In the genomic region with DNA sequence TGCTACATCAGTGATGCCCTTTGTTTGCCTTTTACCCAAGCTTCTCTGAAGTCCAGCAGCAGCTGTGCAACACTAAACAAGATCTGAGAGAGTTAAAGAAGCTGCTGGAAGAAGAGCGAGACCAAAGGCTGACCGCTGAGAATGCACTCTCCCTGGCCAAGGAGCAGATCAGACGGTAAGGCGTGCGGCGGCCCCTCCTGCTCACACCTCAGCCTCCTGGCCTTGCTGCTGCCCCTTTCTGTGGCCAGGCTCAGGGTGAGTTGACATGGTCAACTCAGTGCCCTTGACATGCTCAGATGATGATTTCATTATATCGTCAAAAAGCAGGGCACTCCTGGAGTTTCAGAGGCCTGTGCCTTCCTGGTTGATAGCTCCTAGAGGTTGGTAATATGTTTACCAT, we compare ENCODE assay signal across 27 mouse cellular contexts. TPM values are rescaled to one million over a fixed set of nuclear protein-coding genes. Genes with fewer than 3 reads are reported as not detected.
DNase-seq lines count a peak whose midpoint lies in the region; ATAC-seq and TF ChIP-seq lines count a peak whose summit lies in the region.
"Had no signal": no experiment of that assay in that cellular context is flagged by ENCODE, and none has a peak within 500 bp of the region (broad histone marks: within the 10 kb centered on the region; RNA-seq: fewer than 3 reads in every experiment).

No protein-coding gene starts in this region.

- H3K27ac ChIP-seq in CH12.LX (ENCODE audit: insufficient read depth, low read depth): peak overlapping the region; percentile 39; the same call in 1 of the 2 replicates
- H3K27ac ChIP-seq: embryonic facial prominence, embryonic 13.5 days; embryonic facial prominence, embryonic 15.5 days; forebrain, embryonic 10.5 days; forebrain, embryonic 12.5 days had no signal

- ATAC-seq in inflammation-experienced regulatory T-cells, adult 6 months: no peak
- ATAC-seq: activated CD4-positive, CD25-positive, alpha-beta regulatory T cell, adult 4 months; forebrain, embryonic 14.5 days; forebrain, embryonic 16.5 days; Patski had no signal

- in situ Hi-C loops in CH12.LX (cut with MboI; ENCODE audit: low pct_ligation_motif_present, low pct_unique_long_range_greater_than_20kb, low sequenced_read_pairs): no loop called here

- peak; percentile 65 for DNase-seq in adrenal gland, adult 2 months
- DNase-seq in adrenal gland, postnatal 10 days: no peak
- DNase-seq in adrenal gland, postnatal 14 days: peak; percentile 47
- DNase-seq in adrenal gland, postnatal 25 days: no peak
- DNase-seq in CH12.LX (ENCODE audit: extremely low read depth): no peak
- DNase-seq in adrenal gland, postnatal 36 days: peak; percentile 41 to 50
- DNase-seq in spleen, adult 12 weeks (ENCODE audit: low spot score): no peak
- DNase-seq: cerebellum, adult 11 months; cerebellum, adult 18-20 months; cerebellum, adult 8-10 months; cerebellum, adult 9-11 months; cerebellum, postnatal 14 days; cerebellum, postnatal 36 days; embryo, embryonic 11 days had no signal

- H3K4me2 ChIP-seq in CH12.LX (ENCODE audit: insufficient read depth, low read depth, poor library complexity, severe bottlenecking): no peak overlapping the region
- H3K4me2 ChIP-seq: embryonic facial prominence, embryonic 13.5 days; embryonic facial prominence, embryonic 15.5 days; forebrain, embryonic 12.5 days had no signal

- no peak for TF ChIP-seq POLR2A in CH12.LX (IDR thresholded peaks at IDR 0.05; ENCODE audit: low read depth, low read length)

- H3K79me2 ChIP-seq in CH12.LX (replicated peaks; ENCODE audit: control insufficient read depth, extremely low read depth, insufficient read depth, poor library complexity, severe bottlenecking): peaks cover 35% of the 10 kb centered on the region

- TF ChIP-seq CTCF in CH12.LX (conservative IDR thresholded peaks at IDR 0.05 in 1 of 2, IDR thresholded peaks at IDR 0.05 in 1 of 2; ENCODE audit: low read depth in 2 of 2, low read length in 2 of 2): no peak

- H3K27me3 ChIP-seq in CH12.LX (replicated peaks): no peaks in the 10 kb centered on the region
- H3K27me3 ChIP-seq: embryonic facial prominence, embryonic 13.5 days; embryonic facial prominence, embryonic 15.5 days; forebrain, embryonic 12.5 days; Patski had no signal

- dilution Hi-C loops in CH12.LX (cut with MboI; ENCODE audit: extremely low pct_ligation_motif_present, extremely low pct_unique_long_range_greater_than_20kb, low sequenced_read_pairs): no loop called here

- no peak for TF ChIP-seq RAD21 in CH12.LX (IDR thresholded peaks at IDR 0.05; ENCODE audit: low read depth, low read length)

- no peak overlapping the region for H3K9ac ChIP-seq in CH12.LX (ENCODE audit: insufficient read depth, low read depth)
- H3K9ac ChIP-seq: embryonic facial prominence, embryonic 13.5 days; embryonic facial prominence, embryonic 15.5 days; forebrain, embryonic 12.5 days had no signal

- no peak for TF ChIP-seq EP300 in CH12.LX (IDR thresholded peaks at IDR 0.05; ENCODE audit: low read length)

- no peaks in the 10 kb centered on the region for H3K9me3 ChIP-seq in CH12.LX (replicated peaks; ENCODE audit: low read length)
- H3K9me3 ChIP-seq: embryonic facial prominence, embryonic 13.5 days; embryonic facial prominence, embryonic 15.5 days; forebrain, embryonic 10.5 days; forebrain, embryonic 12.5 days; G1E had no signal

- H3K4me3 ChIP-seq in CH12.LX (replicated peaks in 1 of 3; ENCODE audit: low read depth in 2 of 3, low read length in 2 of 3, poor library complexity in 1 of 3): no peak overlapping the region
- H3K4me3 ChIP-seq: embryonic facial prominence, embryonic 13.5 days; embryonic facial prominence, embryonic 15.5 days; erythroblast, embryonic 14.5 days; forebrain, embryonic 10.5 days; forebrain, embryonic 12.5 days had no signal

- H3K36me3 ChIP-seq in CH12.LX (replicated peaks in 1 of 2; ENCODE audit: control insufficient read depth in 1 of 2, insufficient read depth in 1 of 2, low read length in 1 of 2): peaks cover 54 to 75% of the 10 kb centered on the region in 2 experiments

- H3K4me1 ChIP-seq in CH12.LX (ENCODE audit: control insufficient read depth in 1 of 2, insufficient read depth in 2 of 2): peaks cover 41 to 78% of the 10 kb centered on the region in 2 experiments
- H3K4me1 ChIP-seq: embryonic facial prominence, embryonic 15.5 days; forebrain, embryonic 10.5 days; forebrain, embryonic 12.5 days had no signal

TF ChIP-seq in CH12.LX, 34 proteins besides CTCF, POLR2A, EP300 and RAD21:
- no peak for TF ChIP-seq USF2 (conservative IDR thresholded peaks at IDR 0.05; ENCODE audit: low read depth, low read length)
- TF ChIP-seq TBP (conservative IDR thresholded peaks at IDR 0.05; ENCODE audit: low read depth, low read length): no peak
- TF ChIP-seq KAT2A (IDR thresholded peaks at IDR 0.05; ENCODE audit: insufficient replicate concordance, low read length): no peak
- TF ChIP-seq ETS1 (conservative IDR thresholded peaks at IDR 0.05; ENCODE audit: low read depth, low read length): no peak
- no peak for TF ChIP-seq JUN (IDR thresholded peaks at IDR 0.05; ENCODE audit: insufficient read depth, low read depth, low read length)
- TF ChIP-seq ZKSCAN1 (IDR thresholded peaks at IDR 0.05; ENCODE audit: borderline replicate concordance, low read depth, low read length): no peak
- TF ChIP-seq HCFC1 (IDR thresholded peaks at IDR 0.05; ENCODE audit: low read depth, low read length): no peak
- no peak for TF ChIP-seq MAX (IDR thresholded peaks at IDR 0.05; ENCODE audit: low read length)
- no peak for TF ChIP-seq ZMIZ1 (IDR thresholded peaks at IDR 0.05; ENCODE audit: low read depth, low read length)
- no peak for TF ChIP-seq ZC3H11A (IDR thresholded peaks at IDR 0.05; ENCODE audit: low read depth, low read length)
- TF ChIP-seq NRF1 (IDR thresholded peaks at IDR 0.05; ENCODE audit: low read depth, low read length): no peak
- no peak for TF ChIP-seq IRF4 (IDR thresholded peaks at IDR 0.05; ENCODE audit: low read depth, low read length)
- no peak for TF ChIP-seq USF1 (IDR thresholded peaks at IDR 0.05; ENCODE audit: low read depth, low read length)
- TF ChIP-seq ZNF384 (IDR thresholded peaks at IDR 0.05; ENCODE audit: low read depth, low read length): no peak

RNA-seq across cellular contexts. Expression of a gene that starts 5.6 kb away (rescaled TPM):
- 10 to 100 TPM; 10.3 to 15.4 TPM for total RNA-seq in adrenal gland, adult 2 months (2021)
- 7.7 and 8.1 TPM in 2 replicates for polyA plus RNA-seq in adrenal gland, adult 2 months (2012; rRNA removed)
- 10 to 100 TPM; 15.8 to 19.5 TPM for total RNA-seq in adrenal gland, postnatal 10 days (2021)
- 12.2 and 27.7 TPM in 2 replicates for total RNA-seq in adrenal gland, postnatal 14 days (2021)
- 6.5 and 10.5 TPM in 2 replicates for total RNA-seq in adrenal gland, postnatal 25 days (2021)
- total RNA-seq in CH12.LX (2012; rRNA removed) (302 and 332 TPM in 2 replicates), CH12.LX (2014; rRNA removed) (206 and 222 TPM in 2 replicates)
- 537 and 750 TPM in 2 replicates for polyA plus RNA-seq in CH12.LX (2012; ENCODE audit: insufficient read length, low read depth)
- total RNA-seq in adrenal gland, postnatal 36 days (2021): 10 to 100 TPM; 10.4 to 11.7 TPM
- polyA plus RNA-seq in inflammation-experienced regulatory T-cells, adult 6 months (2017; shearing (Covaris generic)): 100 to 1,000 TPM; 180 to 219 (median 188) TPM
- polyA plus RNA-seq: C2C12, Patski had no signal

RNA-seq across cellular contexts. Expression of a gene that starts 54.3 kb away (rescaled TPM):
- 10 to 100 TPM; 68.0 to 98.8 TPM for total RNA-seq in adrenal gland, adult 2 months (2021)
- polyA plus RNA-seq in adrenal gland, adult 2 months (2012; rRNA removed): 50.7 and 55.0 TPM in 2 replicates
- 10 to 100 TPM; 53.5 to 71.8 TPM for total RNA-seq in adrenal gland, postnatal 10 days (2021)
- 59.7 and 63.3 TPM in 2 replicates for total RNA-seq in adrenal gland, postnatal 14 days (2021)
- total RNA-seq in adrenal gland, postnatal 25 days (2021): 60.8 and 97.3 TPM in 2 replicates
- total RNA-seq in CH12.LX (2012; rRNA removed) (69.8 and 96.8 TPM in 2 replicates), CH12.LX (2014; rRNA removed) (65.6 and 66.7 TPM in 2 replicates)
- 75.9 and 112 TPM in 2 replicates for polyA plus RNA-seq in CH12.LX (2012; ENCODE audit: insufficient read length, low read depth)
- 10 to 100 TPM; 82.8 to 91.6 TPM for total RNA-seq in adrenal gland, postnatal 36 days (2021)
- 10 to 100 TPM; 33.8 to 41.7 (median 37.1) TPM for polyA plus RNA-seq in inflammation-experienced regulatory T-cells, adult 6 months (2017; shearing (Covaris generic))

RNA-seq across cellular contexts. Expression of a gene that starts 54.4 kb away (rescaled TPM):
- 1 to 10 TPM; 1.4 to 1.8 TPM for total RNA-seq in adrenal gland, adult 2 months (2021)
- polyA plus RNA-seq in adrenal gland, adult 2 months (2012; rRNA removed): not detected in 2 replicates
- 1 to 10 TPM; 1.4 to 3.3 TPM for total RNA-seq in adrenal gland, postnatal 10 days (2021)
- total RNA-seq in adrenal gland, postnatal 14 days (2021): 2.1 and 2.4 TPM in 2 replicates
- total RNA-seq in adrenal gland, postnatal 25 days (2021): 1.4 and 1.6 TPM in 2 replicates
- total RNA-seq in CH12.LX (2012; rRNA removed): 7.4 and 8.1 TPM in 2 replicates
- 5.0 and 7.1 TPM in 2 replicates for total RNA-seq in CH12.LX (2014; rRNA removed)
- polyA plus RNA-seq in CH12.LX (2012; ENCODE audit: insufficient read length, low read depth): 3.5 and 5.5 TPM in 2 replicates
- 1 to 10 TPM in 1 of 2 experiments, under 1 TPM in 1; 0.56 to 1.6 TPM for total RNA-seq in adrenal gland, postnatal 36 days (2021)
- 1 to 10 TPM in 1 of 3 experiments, under 1 TPM in 2; 0.36 to 2.0 (median 0.63) TPM for polyA plus RNA-seq in inflammation-experienced regulatory T-cells, adult 6 months (2017; shearing (Covaris generic))
- total RNA-seq: common myeloid progenitor, adult 5-6 weeks had no signal

Comparison
In these comparisons a context has a peak if more than half of its experiments do, and no peak if none do; other contexts are left out.
1. DNase-seq: peak in adrenal gland, adult 2 months (single experiment), adrenal gland, postnatal 14 days (single experiment) and adrenal gland, postnatal 36 days (2 of 2); none in adrenal gland, postnatal 10 days (single experiment), adrenal gland, postnatal 25 days (single experiment), CH12.LX (single experiment) and spleen, adult 12 weeks (single experiment).